Mouse (Mus musculus): ENCODE data around the gene Olfr518. TPM values are rescaled to one million over a fixed set of nuclear protein-coding genes. Genes with fewer than 3 reads are reported as not detected.

Gene Olfr518
- total and polyA plus RNA-seq, 3 experiments, result not detected

GRCm38 (mm10) chr7:108933794-108934731 is 49.3 kb upstream of the Olfr518 start, which contains the start of gene Eif3f (continued):
- peak; percentile 74 for TF ChIP-seq MAX (IDR thresholded peaks at IDR 0.05; ENCODE audit: low read length)
- no peak for TF ChIP-seq GABPA (IDR thresholded peaks at IDR 0.05; ENCODE audit: low read depth, low read length)
- no peak for TF ChIP-seq EP300 (IDR thresholded peaks at IDR 0.05; ENCODE audit: low read depth in 1 of 2, low read length in 2 of 2)
- no peak for TF ChIP-seq UBTF (IDR thresholded peaks at IDR 0.05; ENCODE audit: borderline replicate concordance, insufficient read depth, low read depth, low read length)

- peaks cover 0 to 6% of the 10 kb centered on the region in 2 experiments; a peak in 2 of 4 replicates for H3K36me3 ChIP-seq (ENCODE audit: control insufficient read depth in 1 of 2, insufficient read depth in 2 of 2, low read length in 2 of 2)
- H3K4me3 ChIP-seq (ENCODE audit: control insufficient read depth in 1 of 2, insufficient read depth in 1 of 2, low read depth in 2 of 2, low read length in 2 of 2), result peak within 1 kb of the TSS; percentile 6 to 52
- peak; percentile 84 for DNase-seq (ENCODE audit: low read depth, low spot score)
- H3K27ac ChIP-seq (ENCODE audit: control insufficient read depth, low read depth, low read length), result peak within 1 kb of the TSS; percentile 10; the same call in 1 of the 2 replicates
- peaks cover 4 to 13% of the 10 kb centered on the region in 2 experiments for H3K4me1 ChIP-seq (ENCODE audit: control insufficient read depth in 1 of 2, insufficient read depth in 2 of 2, low read length in 2 of 2)
- H3K27me3 ChIP-seq (ENCODE audit: control insufficient read depth in 1 of 2, insufficient read depth in 2 of 2, low read length in 2 of 2), result no peaks in the 10 kb centered on the region
- H3K79me2 ChIP-seq (ENCODE audit: control insufficient read depth, insufficient read depth, low read length, poor library complexity), result peaks cover 6% of the 10 kb centered on the region
- peak within 1 kb of the TSS; percentile 26; the same call in 1 of the 2 replicates for H3K9ac ChIP-seq (ENCODE audit: control insufficient read depth, low read depth, low read length, poor library complexity, severe bottlenecking)
- no peaks in the 10 kb centered on the region for H3K9me3 ChIP-seq (replicated peaks; ENCODE audit: insufficient read depth, low read length)
- TF ChIP-seq NELFE (IDR thresholded peaks at IDR 0.05; ENCODE audit: low read depth, low read length) (0 out of 2 replicates have a peak, but pooled peaks have one; percentile 20), ZKSCAN1 (IDR thresholded peaks at IDR 0.05; ENCODE audit: low read depth, low read length) (no peak), GABPA (IDR thresholded peaks at IDR 0.05; ENCODE audit: low read depth, low read length) (no peak), MAFK (IDR thresholded peaks at IDR 0.05; ENCODE audit: borderline replicate concordance, low read depth, low read length) (no peak), SMC3 (IDR thresholded peaks at IDR 0.05; ENCODE audit: low read depth, low read length) (no peak), MAX (IDR thresholded peaks at IDR 0.05; ENCODE audit: low read length) (no peak), TBP (IDR thresholded peaks at IDR 0.05; ENCODE audit: low read depth, low read length) (0 out of 2 replicates have a peak, but pooled peaks have one; percentile 23), ZMIZ1 (IDR thresholded peaks at IDR 0.05; ENCODE audit: low read depth, low read length) (0 out of 2 replicates have a peak, but pooled peaks have one; percentile 48), TAL1 (IDR thresholded peaks at IDR 0.05; ENCODE audit: low read length) (no peak), KAT2A (conservative IDR thresholded peaks at IDR 0.05; ENCODE audit: low read depth, low read length) (no peak), ELF1 (IDR thresholded peaks at IDR 0.05; ENCODE audit: low read depth, low read length) (peak; percentile 59), CTCF (IDR thresholded peaks at IDR 0.05 in 2 of 3, conservative IDR thresholded peaks at IDR 0.05 in 1 of 3; ENCODE audit: control insufficient read depth in 1 of 3, insufficient read depth in 1 of 3, low read depth in 2 of 3, low read length in 3 of 3, poor library complexity in 1 of 3, severe bottlenecking in 1 of 3) (no peak), POLR2AphosphoS2 (IDR thresholded peaks at IDR 0.05; ENCODE audit: low read length) (no peak), CHD1 (IDR thresholded peaks at IDR 0.05; ENCODE audit: low read depth, low read length) (no peak), GATA1 (IDR thresholded peaks at IDR 0.05; ENCODE audit: low read depth, low read length) (0 out of 2 replicates have a peak, but pooled peaks have one; percentile 18), MYB (IDR thresholded peaks at IDR 0.05; ENCODE audit: low read depth, low read length) (no peak), TCF12 (IDR thresholded peaks at IDR 0.05; ENCODE audit: low read depth, low read length) (peak; percentile 41; the same call in 1 of the 2 replicates), EP300 (IDR thresholded peaks at IDR 0.05; ENCODE audit: low read depth in 1 of 2, low read length in 2 of 2) (peak; percentile 56 to 65), MYC (IDR thresholded peaks at IDR 0.05; ENCODE audit: low read depth, low read length) (no peak), HCFC1 (IDR thresholded peaks at IDR 0.05; ENCODE audit: low read depth, low read length) (peak; percentile 70), ZNF384 (IDR thresholded peaks at IDR 0.05; ENCODE audit: low read depth, low read length) (no peak), SIN3A (IDR thresholded peaks at IDR 0.05; ENCODE audit: low read length) (peak; percentile 89), USF1 (IDR thresholded peaks at IDR 0.05; ENCODE audit: low read depth, low read length) (no peak), POLR2AphosphoS5 (IDR thresholded peaks at IDR 0.05; ENCODE audit: borderline replicate concordance, low read depth, low read length) (no peak), CHD2 (IDR thresholded peaks at IDR 0.05; ENCODE audit: low read length) (no peak; the same call in 1 of the 2 replicates), ETS1 (IDR thresholded peaks at IDR 0.05; ENCODE audit: low read depth, low read length) (peak; percentile 76), ZC3H11A (IDR thresholded peaks at IDR 0.05; ENCODE audit: low read depth, low read length) (no peak), MXI1 (IDR thresholded peaks at IDR 0.05; ENCODE audit: low read depth, low read length) (no peak; the same call in 1 of the 2 replicates), E2F4 (IDR thresholded peaks at IDR 0.05; ENCODE audit: borderline replicate concordance, low read depth, low read length) (no peak), USF2 (IDR thresholded peaks at IDR 0.05; ENCODE audit: borderline replicate concordance in 1 of 2, insufficient read depth in 1 of 2, low read depth in 1 of 2, low read length in 2 of 2) (no peak)
Measured at GRCm38 (mm10) chr7:108929726-108930393, 45.1 kb upstream of the Olfr518 start, which contains the start of gene Nlrp10. Gene Nlrp10, minus strand, starts transcription at chr7:108930178.
